Mouse (Mus musculus): ENCODE results near the gene Hist1h2af.
"Not testable (repeated sequence)": the region's sequence is repeated elsewhere in the genome, so short reads cannot be mapped to it uniquely, and the experiment has no call there.

The Hist1h2af gene

DNA sequence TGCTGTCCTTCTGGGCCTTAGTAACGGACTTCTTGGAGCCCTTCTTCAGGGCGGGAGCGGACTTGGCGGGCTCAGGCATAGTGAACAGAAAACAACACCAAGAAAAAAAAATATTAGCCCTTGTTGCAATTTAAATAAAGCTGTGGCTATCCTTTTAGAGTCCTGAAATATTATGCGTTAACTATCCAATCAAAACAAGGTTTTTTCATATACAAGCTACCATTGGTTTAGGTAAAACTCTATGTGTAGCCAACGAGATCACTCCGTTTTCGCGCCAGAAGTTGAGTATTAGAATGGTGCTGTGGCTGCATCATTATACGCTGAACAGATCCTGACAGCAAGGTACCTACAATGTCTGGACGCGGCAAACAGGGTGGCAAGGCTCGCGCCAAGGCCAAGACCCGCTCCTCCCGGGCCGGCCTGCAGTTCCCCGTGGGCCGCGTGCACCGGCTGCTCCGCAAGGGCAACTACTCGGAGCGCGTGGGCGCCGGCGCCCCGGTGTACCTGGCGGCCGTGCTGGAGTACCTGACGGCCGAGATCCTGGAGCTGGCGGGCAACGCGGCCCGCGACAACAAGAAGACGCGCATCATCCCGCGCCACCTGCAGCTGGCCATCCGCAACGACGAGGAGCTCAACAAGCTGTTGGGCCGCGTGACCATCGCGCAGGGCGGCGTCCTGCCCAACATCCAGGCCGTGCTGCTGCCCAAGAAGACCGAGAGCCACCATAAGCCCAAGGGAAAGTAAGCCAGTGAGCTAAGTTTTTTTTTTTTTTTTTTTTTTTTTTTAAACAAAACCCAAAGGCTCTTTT lies at the start of gene Hist1h2af:
Gene Hist1h2af (plus strand): TSS at position 347 of the 808 bp plus-strand sequence.
- not testable (repeated sequence) for DNase-seq (ENCODE audit: low read depth, low spot score)

DNA sequence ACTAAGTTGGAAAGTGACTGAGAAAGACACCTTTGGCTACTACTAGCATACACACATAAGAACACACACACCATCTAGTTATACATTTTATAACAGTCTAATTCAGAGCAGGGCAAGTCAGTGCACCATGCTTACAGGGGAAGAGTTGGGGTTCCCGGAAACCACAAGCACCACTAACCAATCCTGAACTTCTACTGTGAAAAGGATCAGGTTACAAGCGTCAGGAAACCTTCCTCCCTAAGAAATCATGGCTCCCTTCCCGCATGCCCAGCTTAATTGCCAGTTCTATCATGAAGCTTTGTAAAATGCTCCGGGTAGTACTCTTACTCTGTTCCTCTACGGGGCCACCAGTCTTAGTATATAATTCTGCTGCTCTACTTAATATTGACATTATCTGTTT lies 48.4 kb upstream of the Hist1h2af start:
- DNase-seq (ENCODE audit: low read depth, low spot score) = no peak

- DNase-seq (ENCODE audit: low read depth, low spot score) = peak; percentile 64
These were observed 45.0 kb upstream of the Hist1h2af start, which contains the start of gene Btn2a2 for GRCm38 (mm10) chr13:23488400-23489322. Gene Btn2a2, minus strand, starts transcription at chr13:23488857.

- DNase-seq (ENCODE audit: low read depth, low spot score) = no peak
These were observed 42.8 kb upstream of the Hist1h2af start for GRCm38 (mm10) chr13:23490863-23491262.

GRCm38 (mm10) chr13:23491263-23491662 lies 42.4 kb upstream of the Hist1h2af start:
- no peak for DNase-seq (ENCODE audit: low read depth, low spot score)

DNA sequence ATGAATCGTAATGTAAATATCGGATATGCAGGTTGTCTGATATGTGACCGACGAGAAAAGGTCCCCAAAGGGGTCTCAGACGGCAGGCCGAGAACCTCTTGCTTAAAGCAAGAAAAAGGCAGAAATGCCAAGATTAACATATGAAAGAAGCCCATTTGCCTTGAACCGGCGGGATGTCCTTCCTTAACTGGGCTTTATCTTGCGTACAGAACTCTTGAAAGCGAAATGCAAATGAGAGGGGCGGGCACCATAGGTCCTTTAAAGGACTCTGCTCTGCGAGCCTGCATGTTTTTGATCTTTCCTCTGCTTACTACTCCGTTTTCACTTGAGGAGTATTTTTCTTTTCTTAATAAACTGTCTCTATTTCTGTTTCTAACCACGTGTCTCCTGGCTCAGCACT lies 41.7 kb upstream of the Hist1h2af start:
- DNase-seq (ENCODE audit: low read depth, low spot score) = no peak

DNA sequence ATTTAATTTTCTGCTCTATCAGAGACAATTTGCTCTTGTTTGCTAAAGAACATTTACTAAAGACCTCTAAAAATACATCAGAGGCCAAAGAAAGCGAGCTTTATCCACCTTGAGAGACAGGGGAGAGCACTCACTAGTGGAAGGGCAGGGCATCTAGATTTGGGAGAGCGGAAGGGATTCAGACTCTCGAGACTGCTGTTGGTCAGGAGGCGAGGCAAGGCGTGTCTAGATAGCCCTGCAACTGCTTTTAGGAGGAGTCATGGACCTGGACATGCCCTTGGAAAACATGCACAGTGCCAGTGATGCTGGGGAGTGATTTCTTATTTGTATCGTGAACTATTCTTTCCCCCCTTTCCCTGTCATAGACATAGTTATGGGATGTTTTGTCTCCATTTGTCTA lies 38.2 kb upstream of the Hist1h2af start:
- no peak for DNase-seq (ENCODE audit: low read depth, low spot score)

DNA sequence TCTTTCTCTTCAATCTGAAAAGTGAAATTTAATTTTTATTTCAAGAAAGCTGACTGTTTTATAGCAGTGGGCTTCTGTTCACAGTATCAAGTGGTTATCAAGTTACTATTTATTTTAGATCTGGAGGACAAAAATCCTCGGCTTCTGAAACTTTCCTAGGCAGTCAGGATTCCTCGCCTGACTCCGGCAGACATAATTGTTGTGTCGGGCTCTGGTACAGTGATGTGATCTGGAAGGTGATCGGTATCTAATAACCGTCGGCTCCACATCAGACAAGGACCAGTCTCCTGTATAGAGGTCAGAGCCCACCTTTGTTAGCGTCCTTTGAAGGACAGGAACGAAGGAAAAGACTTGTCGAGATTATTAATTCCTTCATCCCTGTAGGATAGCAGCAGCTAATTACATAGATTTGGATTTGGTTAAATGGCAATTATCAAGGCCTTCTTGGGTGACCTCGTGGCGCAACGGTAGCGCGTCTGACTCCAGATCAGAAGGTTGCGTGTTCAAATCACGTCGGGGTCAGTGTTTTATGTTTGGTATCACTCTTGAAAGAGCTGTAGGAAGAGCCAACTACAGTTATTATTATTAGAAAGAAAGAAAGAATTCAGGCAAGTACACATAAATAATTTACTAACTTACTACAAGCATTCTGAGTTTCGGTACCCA lies 35.9 kb upstream of the Hist1h2af start:
- no peak for DNase-seq (ENCODE audit: low read depth, low spot score)

DNA sequence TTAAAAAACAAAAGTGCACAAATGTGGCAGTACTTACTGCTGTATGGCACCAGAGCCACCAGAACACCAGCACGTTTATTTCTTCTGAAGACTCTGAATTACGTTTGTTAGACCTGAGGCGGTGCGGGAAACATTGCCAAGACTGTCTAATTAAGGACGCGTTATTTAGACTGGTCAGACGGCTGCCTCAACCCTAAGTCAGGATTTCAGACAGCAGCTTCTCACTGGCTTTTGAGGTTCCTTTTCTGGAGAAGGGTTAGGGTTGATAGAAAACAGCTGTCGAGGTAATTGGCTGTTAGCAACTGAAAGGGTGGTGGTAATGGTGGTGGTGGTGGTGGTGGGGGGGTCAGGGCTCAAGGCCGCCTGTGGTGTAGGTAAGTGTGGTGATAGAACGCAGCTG lies 35.1 kb upstream of the Hist1h2af start:
- DNase-seq (ENCODE audit: low read depth, low spot score) = no peak

- no peak for DNase-seq (ENCODE audit: low read depth, low spot score)
These were observed 33.8 kb upstream of the Hist1h2af start for GRCm38 (mm10) chr13:23499943-23500342.

GRCm38 (mm10) chr13:23500424-23501200 lies 33.1 kb upstream of the Hist1h2af start:
- no peak for DNase-seq (ENCODE audit: low read depth, low spot score)

DNA sequence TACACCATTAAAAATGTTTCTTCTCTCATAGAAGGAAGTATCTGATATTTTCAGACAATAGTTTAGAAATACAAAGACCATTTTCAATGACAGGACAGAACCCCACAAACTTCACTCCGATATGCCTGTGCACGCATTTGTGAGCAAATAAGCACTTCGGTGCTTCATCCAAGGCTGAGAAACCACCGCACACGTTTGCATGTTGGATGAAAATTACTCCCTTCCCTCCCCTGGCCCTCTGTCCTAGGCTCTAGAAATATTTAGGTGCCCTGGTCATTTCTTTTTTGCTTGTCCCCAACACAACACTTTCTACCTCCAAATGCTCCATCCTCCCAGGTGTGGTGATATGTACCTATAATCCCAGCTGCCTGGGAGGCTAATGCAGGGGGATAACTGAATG lies 32.2 kb upstream of the Hist1h2af start:
- DNase-seq (ENCODE audit: low read depth, low spot score) = no peak

DNA sequence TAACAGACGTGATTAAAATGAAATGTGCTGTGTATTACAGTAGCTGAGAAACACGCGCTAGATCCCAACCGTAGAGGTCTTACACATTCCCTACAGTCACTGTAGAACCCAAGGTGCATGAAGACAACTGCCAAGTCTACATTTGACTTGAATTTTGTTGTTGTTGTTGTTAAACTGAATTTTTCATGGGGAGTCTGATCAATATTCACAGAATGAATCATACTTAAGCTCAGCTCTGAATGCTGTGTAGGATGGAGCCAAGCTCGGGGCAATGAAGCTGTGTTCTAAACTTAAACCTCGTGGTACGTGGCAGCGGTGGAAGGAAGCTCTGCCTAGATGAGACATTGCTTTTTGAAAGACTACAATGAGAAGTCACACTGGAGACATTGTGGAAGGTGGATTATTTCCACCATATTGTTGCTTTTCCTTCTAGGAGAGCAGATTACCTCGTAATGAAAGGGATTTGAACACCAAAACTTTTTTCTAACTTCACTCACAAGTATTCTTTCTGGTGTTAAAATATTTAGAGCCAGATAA lies 31.6 kb upstream of the Hist1h2af start:
- no peak for DNase-seq (ENCODE audit: low read depth, low spot score)

- DNase-seq (ENCODE audit: low read depth, low spot score) = no peak
These were observed 30.8 kb upstream of the Hist1h2af start for GRCm38 (mm10) chr13:23502916-23503315.

DNA sequence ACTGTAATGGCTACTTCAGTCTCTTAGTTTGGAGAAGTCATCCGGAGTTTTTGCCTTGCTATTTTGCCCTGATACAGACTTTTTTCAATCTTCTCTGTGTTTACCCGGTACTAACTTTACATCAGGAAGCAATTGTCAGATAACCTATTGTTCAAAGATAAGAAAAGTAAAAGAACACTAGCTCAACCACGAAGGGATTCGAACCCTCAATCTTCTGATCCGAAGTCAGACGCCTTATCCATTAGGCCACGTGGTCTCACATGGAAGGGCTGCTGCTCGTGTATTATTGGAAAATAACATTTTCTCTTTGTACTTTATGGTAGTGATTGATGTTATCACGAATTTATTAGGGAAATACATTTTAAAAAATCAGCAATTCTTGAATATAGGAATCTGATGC lies 29.9 kb upstream of the Hist1h2af start:
- no peak for DNase-seq (ENCODE audit: low read depth, low spot score)

DNA sequence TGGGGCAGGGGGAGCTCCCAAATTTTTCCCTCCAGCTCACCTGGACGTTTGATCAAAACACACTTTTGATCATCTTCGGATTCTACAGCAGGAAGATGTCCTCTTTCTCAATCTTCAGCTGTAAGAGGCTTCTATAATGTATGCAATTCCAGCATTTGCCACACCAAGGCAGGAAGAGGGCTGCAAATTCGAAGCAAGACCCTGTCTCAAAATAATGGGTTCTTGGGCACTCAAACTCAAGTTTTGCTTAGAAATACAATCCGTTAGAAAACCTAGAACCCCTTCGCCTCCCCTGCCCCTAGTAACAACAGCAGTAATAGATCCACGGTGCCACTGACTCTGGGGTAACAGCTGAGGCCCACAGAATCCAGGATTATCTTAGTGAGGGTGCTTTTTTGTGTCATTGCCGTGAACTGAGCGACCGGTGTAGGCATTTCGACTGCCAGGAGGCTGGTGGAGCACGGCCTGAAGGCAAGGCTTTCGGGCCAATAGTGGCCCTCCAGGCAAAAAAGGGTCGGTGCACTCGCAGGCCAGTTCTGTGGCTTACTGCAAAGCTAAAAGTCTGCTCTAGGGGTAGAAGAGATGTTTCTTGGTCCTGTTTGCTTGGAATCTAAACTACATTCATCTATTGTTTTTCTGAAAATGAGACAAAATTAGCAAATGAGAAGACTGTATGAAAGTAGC lies 27.9 kb upstream of the Hist1h2af start:
- no peak for DNase-seq (ENCODE audit: low read depth, low spot score)

GRCm38 (mm10) chr13:23506351-23506750 lies 27.4 kb upstream of the Hist1h2af start:
- no peak for DNase-seq (ENCODE audit: low read depth, low spot score)

DNA sequence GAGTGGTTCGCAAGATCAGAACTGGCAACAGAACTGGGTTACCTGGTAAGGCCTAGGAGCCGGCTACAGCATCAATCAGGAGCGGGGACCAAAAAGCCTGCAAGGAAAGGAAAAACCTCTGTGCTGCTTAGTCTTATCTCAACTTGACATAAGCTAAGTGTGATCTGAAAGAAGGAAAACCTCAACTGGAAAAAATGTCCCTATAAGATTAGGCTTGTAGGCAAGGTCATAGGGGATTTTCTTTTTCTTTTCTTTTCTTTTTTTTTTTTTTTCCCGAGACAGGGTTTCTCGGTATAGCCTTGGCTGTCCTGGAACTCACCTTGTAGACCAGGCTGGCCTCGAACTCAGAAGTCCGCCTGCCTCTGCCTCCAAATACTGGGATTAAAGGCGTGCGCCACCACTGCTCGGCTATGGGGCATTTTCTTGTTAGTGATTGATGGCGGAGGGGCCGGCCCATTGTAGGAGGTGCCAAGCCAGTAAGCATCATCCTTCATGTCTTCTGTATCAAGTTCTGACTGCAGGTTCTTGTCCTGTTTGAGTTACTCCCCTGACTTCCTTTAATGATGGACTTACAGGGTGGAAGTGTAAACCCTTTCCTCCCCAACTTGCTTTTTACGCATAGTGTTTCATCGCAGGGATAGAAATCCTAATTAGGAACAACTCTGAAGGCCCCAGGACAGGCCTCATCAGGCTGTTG lies 26.7 kb upstream of the Hist1h2af start:
- no peak for DNase-seq (ENCODE audit: low read depth, low spot score)

- DNase-seq (ENCODE audit: low read depth, low spot score) = no peak
These were observed 23.6 kb upstream of the Hist1h2af start for GRCm38 (mm10) chr13:23510127-23510526.

GRCm38 (mm10) chr13:23513517-23513916 lies 20.2 kb upstream of the Hist1h2af start:
- no peak for DNase-seq (ENCODE audit: low read depth, low spot score)

Data from retina, postnatal 7 days (tissue).